Mouse (Mus musculus): ENCODE data around the gene Vcan. TPM values are rescaled to one million over a fixed set of nuclear protein-coding genes. Genes with fewer than 3 reads are reported as not detected.

Gene Vcan
- total RNA-seq, 2 experiments from 2014 or later, result 0.43 to 0.72 TPM

DNA sequence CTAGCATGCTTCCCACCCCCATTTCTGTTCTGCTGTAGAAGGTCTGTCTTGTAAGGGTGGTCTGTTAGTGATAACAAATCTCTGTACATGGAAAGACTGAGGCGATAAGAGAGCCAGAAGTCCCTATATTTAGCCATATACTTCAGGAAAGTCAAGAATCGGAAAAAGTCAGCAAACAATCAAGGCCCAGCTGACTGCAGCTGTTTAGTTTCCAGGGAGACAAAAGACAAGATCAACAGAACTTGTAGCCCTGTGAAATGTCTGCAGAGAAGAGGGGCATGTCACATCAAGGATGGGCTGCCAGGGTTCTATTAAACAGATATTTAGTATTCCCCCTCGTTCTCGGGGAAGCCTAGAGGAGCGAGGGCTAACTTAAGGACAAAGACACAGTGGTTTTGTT, 7.2 kb downstream of the Vcan start:
- ATAC-seq (replicated peaks; ENCODE audit: poor library complexity, severe bottlenecking), result no peak

- ATAC-seq (replicated peaks; ENCODE audit: poor library complexity, severe bottlenecking), result no peak
Observed at GRCm38 (mm10) chr13:89726492-89726891, 15.8 kb downstream of the Vcan start.

DNA sequence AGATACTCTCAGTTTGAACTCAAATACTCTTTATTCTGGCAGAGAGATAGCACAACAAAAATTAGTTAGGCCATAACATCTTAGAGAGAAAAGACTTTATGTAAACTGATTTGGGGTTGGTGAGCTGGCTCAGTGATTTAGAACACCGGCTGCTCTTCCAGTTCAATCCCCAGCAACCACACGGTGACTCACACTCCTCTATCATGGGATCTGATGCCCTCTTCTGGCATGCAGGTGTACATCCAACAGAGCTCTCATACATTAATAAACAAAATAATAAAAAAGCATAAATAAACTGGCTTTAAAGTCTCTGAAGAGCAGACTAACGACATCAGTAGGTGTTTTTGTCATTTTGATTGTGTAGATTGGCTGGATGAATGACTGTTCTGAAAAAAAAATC, 21.8 kb downstream of the Vcan start:
- no peak for ATAC-seq (replicated peaks; ENCODE audit: poor library complexity, severe bottlenecking)

DNA sequence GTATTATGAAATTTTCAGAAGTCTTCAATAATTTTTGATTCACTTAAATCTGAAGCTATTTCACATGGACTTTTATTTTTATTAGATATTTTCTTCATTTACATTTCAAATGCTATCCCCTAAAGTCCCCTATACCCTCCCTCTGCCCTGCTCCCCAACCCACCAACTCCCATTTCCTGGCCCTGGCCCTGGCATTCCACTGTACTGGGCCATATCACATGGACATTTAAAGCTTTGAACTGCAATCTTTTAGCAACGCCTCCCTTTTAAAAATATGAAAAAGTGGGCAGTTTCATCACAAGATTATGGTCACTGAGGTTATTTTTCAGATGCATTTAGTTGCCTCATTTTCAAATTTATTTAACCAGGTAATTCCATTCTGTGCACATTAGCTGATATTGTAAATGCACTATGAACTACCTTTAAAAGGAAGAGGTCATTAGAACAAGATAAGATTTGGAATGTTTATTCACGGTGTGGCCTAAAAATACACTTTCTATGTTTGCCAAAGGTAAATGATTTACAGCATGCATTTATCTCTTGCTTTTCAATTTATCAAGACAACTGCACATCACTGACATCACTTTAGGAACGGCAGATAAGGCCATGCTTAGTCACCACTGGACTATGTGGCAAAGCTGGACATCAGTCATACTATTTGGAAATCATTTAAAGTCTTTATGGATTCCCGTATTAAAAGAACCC, 32.7 kb downstream of the Vcan start:
- ATAC-seq (replicated peaks; ENCODE audit: poor library complexity, severe bottlenecking), result no peak

DNA sequence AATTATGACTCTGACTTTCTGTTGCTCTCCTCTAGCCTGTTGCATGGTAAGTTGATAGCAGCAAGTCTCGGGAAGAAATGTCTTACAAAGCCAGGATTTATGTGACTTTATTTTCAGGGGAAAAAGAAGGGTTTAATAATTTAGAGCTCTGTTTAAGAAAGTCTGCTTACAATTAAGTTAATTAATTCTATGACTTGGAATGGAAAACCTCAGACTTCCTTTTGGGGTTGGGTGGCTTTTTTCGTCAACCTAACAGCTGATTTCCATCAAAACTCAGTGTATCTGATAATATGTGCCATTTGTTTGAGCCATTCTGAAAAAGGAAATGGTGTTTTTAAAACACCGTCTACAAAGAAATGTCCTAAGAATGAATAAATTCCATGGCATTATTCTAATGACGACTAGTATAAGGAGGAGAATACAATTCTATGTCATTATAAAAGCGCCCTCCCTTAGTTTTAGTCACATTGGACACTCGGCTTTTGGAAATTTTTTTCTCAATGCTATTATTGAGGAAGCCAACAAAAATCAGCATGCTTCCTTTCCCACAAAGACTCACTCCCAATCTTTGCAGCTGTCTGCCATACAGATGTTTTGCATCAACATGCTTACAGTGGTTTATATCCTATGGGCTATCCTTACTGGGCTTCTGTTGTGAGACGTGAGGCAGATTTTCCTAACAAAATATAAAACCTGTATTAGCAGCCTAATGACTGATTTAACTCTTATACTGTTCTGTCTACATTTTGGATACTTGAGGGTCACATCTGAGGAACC, 34.0 kb downstream of the Vcan start:
- ATAC-seq (replicated peaks; ENCODE audit: poor library complexity, severe bottlenecking), result no peak

GRCm38 (mm10) chr13:89702395-89702794, 39.9 kb downstream of the Vcan start:
- no peak for ATAC-seq (replicated peaks; ENCODE audit: poor library complexity, severe bottlenecking)

DNA sequence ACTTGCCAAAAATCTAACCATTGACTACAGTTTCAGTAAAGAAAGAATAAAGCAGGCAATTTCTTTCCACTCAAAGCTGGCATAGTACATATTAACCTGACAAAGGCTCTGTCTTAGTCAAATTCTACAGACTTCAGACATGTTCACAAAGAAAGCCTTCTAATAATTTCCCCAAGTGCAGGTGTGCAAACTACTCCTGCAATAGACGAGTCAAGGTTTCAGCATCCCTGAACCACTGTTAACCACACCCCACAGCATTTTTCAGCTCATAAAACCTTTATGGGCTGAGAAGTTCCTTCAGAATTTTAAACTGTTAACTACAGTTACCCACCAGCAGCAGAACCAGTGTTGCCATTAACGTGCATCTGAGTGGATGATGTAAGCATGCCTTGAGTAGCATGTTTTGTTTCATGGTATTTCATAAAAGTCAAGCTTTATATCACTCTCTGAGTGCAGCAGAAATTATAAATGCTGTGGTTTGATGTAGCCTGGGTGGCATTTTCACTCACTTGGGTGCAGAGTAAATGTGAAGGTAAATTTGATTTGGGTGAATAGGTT, 42.2 kb downstream of the Vcan start:
- ATAC-seq (replicated peaks; ENCODE audit: poor library complexity, severe bottlenecking), result no peak

GRCm38 (mm10) chr13:89692597-89692996, 49.7 kb downstream of the Vcan start:
- no peak for ATAC-seq (replicated peaks; ENCODE audit: poor library complexity, severe bottlenecking)

DNA sequence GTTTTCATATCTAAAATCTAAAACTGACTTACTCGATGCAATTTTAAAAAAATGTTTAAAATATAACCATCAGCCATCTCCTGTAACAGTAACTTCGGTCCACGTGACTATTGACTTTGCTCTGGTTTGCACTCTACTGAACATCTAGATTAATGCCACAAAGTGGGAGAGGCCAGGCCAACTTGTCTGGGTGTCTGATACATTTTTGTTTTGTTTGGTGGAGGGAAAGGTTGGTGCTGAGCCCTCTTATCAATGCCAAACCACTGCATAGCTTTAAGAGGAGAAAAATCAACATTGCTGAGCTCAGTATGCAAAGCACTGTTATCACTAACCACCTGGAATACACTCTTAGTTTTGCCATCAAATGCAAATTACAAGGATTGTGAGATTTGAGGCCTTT, 58.8 kb downstream of the Vcan start:
- ATAC-seq (replicated peaks; ENCODE audit: poor library complexity, severe bottlenecking), result no peak

- ATAC-seq (replicated peaks; ENCODE audit: poor library complexity, severe bottlenecking), result no peak
Observed at GRCm38 (mm10) chr13:89682254-89682653, 60.1 kb downstream of the Vcan start.

- no peak for ATAC-seq (replicated peaks; ENCODE audit: poor library complexity, severe bottlenecking)
Observed at GRCm38 (mm10) chr13:89679756-89680155, 62.6 kb downstream of the Vcan start.

DNA sequence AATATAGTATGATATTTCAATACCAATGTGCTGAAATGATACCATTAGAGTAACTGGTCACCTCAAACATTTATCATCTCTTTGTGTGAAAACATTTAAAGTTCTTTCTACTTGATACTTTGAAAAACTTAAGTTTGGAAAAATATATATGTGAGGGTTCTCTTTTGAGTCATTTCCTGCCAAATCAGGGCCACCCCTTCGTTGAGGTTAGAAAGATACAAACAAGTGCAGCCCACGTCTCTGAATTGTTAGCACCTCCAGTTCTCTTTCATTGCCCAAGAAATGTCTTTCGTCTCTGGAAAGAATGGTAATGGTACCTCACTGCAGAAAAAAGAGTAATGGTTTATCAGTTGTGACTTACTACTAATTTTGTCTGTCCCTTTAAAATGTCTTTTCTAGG, 71.8 kb downstream of the Vcan start:
- ATAC-seq (replicated peaks; ENCODE audit: poor library complexity, severe bottlenecking), result no peak

DNA sequence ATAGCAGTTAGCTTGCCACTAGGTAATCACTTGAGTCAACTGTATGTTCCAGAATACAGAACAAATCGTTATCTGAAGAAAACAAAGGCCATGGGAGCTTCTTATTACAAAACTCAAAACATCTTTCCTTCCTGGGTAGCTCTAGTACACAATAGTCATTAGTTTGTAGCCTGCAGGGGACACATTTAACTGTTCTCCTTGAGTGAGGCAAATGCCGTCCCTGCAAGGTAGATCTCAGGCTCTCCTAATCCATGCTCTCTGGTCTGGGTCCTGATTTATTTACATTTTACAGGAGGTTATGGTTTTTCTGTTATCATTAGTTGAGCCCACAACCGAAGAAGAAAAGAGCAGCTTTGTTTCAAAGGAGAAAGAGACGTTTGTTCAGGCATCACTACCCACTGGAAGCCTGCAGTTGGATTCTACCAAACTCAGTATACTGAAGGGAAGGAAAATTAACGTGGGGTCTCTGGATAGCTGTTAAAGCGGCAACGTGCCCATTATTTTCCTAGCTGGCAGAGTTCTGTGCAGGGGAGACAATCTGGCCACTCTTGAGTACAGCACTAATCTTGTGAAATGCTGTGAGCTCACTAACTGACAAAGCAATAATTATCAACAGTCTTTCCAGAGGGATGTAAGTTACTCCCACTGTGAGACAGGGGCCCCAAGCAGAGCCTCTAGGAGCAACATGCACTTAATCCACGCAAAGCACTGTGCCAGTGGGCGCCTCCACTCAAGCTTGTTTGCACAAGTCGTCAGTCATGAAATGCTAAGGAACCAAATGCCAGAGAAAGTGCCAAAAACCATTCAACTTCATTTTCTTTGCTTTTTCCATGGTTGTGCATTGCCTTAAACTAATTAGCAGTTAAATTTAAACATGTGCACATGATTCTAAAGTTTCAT, 73.1 kb downstream of the Vcan start:
- ATAC-seq (replicated peaks; ENCODE audit: poor library complexity, severe bottlenecking), result no peak

GRCm38 (mm10) chr13:89668069-89668468, 74.2 kb downstream of the Vcan start:
- ATAC-seq (replicated peaks; ENCODE audit: poor library complexity, severe bottlenecking), result peak; percentile 82

- no peak for ATAC-seq (replicated peaks; ENCODE audit: poor library complexity, severe bottlenecking)
Observed at GRCm38 (mm10) chr13:89661688-89662087, 80.6 kb downstream of the Vcan start.

DNA sequence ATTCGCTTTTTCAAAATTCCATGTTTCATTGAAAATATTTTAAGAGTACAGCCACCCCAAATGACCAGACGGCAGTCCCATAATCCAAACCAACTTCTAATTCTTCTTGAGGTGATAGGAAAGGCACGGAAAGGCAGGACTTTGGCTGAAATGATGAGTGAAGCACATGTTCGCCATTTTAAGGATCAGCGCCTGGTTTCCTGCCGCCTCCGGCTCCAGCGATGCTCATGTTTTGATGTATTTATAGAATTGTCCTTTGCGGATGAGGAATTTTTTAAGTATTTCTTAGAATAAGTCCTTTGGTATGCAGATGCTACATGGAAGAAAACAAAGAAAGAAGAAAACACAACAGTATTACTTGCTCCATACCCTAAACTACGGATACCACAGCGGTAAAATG, 85.3 kb downstream of the Vcan start:
- ATAC-seq (replicated peaks; ENCODE audit: poor library complexity, severe bottlenecking), result no peak

DNA sequence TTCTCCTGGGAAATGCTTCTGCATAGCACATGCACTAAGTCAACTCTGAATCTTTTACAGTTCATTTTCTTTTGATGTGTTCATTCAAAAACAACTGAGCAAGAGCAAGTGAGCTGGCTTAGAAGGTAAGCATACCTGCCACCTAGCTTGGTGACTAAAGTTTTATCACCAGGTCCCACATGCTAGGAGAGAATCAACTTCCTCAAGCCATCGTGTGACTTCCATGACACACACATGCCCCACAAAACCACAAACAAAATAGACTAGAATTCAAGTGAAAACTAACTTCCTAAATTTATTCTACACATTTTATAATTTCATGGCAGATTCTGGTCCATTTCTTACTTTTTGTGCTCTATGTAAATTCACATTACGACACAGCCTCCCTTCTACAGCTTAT, 89.0 kb downstream of the Vcan start:
- ATAC-seq (replicated peaks; ENCODE audit: poor library complexity, severe bottlenecking), result peak; percentile 33; the same call in 1 of the 2 replicates

DNA sequence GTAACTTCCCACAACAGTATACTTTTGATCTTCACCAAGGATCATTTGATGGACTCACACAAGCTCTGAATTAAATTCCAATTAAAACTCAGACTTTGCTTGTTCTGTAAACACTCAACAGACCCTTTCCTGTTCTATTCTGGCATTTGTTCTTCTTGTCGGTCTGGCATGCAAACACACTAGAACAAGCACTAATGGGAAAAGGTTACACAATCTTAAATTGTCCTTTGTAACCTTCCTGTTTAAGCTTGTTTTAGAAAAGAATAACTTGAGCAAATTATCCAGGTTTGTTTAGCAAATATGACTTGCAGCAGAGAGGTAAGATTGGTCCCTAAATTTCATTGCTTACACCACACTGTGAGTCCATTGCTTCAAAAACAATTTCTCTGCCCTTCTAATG, 89.5 kb downstream of the Vcan start:
- ATAC-seq (replicated peaks; ENCODE audit: poor library complexity, severe bottlenecking), result no peak

- no peak for ATAC-seq (replicated peaks; ENCODE audit: poor library complexity, severe bottlenecking)
Observed at GRCm38 (mm10) chr13:89645589-89645988, 96.7 kb downstream of the Vcan start.

DNA sequence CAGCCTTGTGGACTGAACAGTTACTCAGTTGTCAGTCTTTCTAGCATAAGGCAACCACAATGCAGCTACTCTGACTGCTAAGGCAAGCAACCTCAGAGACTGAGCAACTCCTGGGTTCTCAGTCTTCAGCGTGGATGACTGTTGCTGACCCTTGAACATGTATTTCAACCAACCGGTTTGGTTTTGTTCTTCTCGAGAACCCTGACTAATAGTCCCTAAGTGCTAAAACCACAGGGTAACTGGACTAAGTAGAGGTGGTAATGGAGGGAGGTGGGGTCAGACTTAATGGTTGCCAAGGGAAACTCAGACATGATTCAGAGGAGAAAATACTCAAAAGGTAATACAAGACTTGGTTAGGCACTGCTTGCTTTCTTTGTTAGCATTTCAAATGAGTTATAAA, 105.3 kb downstream of the Vcan start:
- no peak for ATAC-seq (replicated peaks; ENCODE audit: poor library complexity, severe bottlenecking)

All from granulocyte monocyte progenitor cell, adult 5-6 weeks (primary cell).